ENCODE assay signal across 16 mouse cellular contexts in the genomic region with DNA sequence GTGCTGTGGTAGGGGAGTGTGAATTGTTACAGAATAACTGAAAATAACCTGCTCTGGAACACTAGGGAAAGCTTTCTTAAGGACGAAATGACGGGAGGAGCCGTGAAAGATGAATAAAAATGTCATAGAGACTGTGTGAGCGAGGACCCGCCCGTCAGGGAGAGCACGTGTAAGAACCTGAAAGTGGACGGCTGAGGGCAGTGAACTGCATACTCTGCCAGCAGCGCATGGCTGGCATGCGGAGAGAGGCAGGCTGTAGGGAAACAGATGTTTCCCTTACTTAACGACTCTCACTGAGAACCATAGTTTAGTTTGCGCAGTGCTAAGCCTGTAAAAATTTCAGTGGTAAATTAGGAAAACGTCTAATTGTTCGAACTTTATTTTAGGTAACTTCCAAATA. TPM values are rescaled to one million over a fixed set of nuclear protein-coding genes. Genes with fewer than 3 reads are reported as not detected.
DNase-seq lines count a peak whose midpoint lies in the region; ATAC-seq and TF ChIP-seq lines count a peak whose summit lies in the region.
"Had no signal": no experiment of that assay in that cellular context is flagged by ENCODE, and none has a peak within 500 bp of the region (broad histone marks: within the 10 kb centered on the region; RNA-seq: fewer than 3 reads in every experiment).

No protein-coding gene starts in this region.

- no peak overlapping the region for H3K4me3 ChIP-seq in testis, adult 2 months (ENCODE audit: control insufficient read depth, low read depth, low read length)
- no peak overlapping the region for H3K4me3 ChIP-seq in left cerebral cortex, adult 2 months
- no peak overlapping the region for H3K4me3 ChIP-seq in hindbrain, embryonic 11.5 days (ENCODE audit: low read depth, low read length)
- H3K4me3 ChIP-seq: liver, embryonic 13.5 days; midbrain, embryonic 15.5 days had no signal

- DNase-seq in adrenal gland, postnatal 14 days, result peak; percentile 17
- no peak for DNase-seq in adrenal gland, postnatal 4 days (ENCODE audit: low spot score in 2 of 2)
- peak; percentile 39 for DNase-seq in kidney, postnatal 10 days
- no peak for DNase-seq in kidney, postnatal 14 days
- no peak for DNase-seq in testis, postnatal 10 days (ENCODE audit: low spot score)
- no peak for DNase-seq in left cerebral cortex, adult 2 months (ENCODE audit: extremely low spot score in 1 of 2, low spot score in 2 of 2)
- no peak for DNase-seq in hindbrain, embryonic 11.5 days (ENCODE audit: low spot score)
- DNase-seq: adrenal gland, adult 2 months; cerebellum, postnatal 36 days; heart, adult 18-20 months; heart, postnatal 14 days; layer of hippocampus, adult 9-11 months; liver, embryonic 13.5 days; spleen, adult 18-20 months had no signal

- WGBS in hindbrain, embryonic 11.5 days, result 65% methylated on average over 14 of the region's 14 CpGs

- H3K4me1 ChIP-seq in testis, adult 2 months (ENCODE audit: control insufficient read depth, insufficient read depth, low read length), result no peaks in the 10 kb centered on the region
- H3K4me1 ChIP-seq in hindbrain, embryonic 11.5 days (replicated peaks; ENCODE audit: control insufficient read depth, insufficient read depth, low read length), result no peaks in the 10 kb centered on the region
- H3K4me1 ChIP-seq: midbrain, embryonic 15.5 days had no signal

- no peak overlapping the region for H3K9ac ChIP-seq in hindbrain, embryonic 11.5 days (ENCODE audit: low read depth, low read length)
- H3K9ac ChIP-seq: liver, embryonic 13.5 days; midbrain, embryonic 15.5 days had no signal

- H3K27me3 ChIP-seq in testis, adult 2 months (ENCODE audit: control insufficient read depth, insufficient read depth, low read length), result no peaks in the 10 kb centered on the region
- no peaks in the 10 kb centered on the region for H3K27me3 ChIP-seq in hindbrain, embryonic 11.5 days (ENCODE audit: control insufficient read depth, insufficient read depth, low read length)
- H3K27me3 ChIP-seq: liver, embryonic 13.5 days; midbrain, embryonic 15.5 days had no signal

- ATAC-seq in hindbrain, embryonic 11.5 days (ENCODE audit: low FRiP score), result no peak
- ATAC-seq: midbrain, embryonic 15.5 days had no signal

- no peak overlapping the region for H3K4me2 ChIP-seq in hindbrain, embryonic 11.5 days (replicated peaks; ENCODE audit: low read depth, low read length)
- H3K4me2 ChIP-seq: liver, embryonic 13.5 days; midbrain, embryonic 15.5 days had no signal

- no peak for TF ChIP-seq CTCF in testis, adult 2 months (IDR thresholded peaks at IDR 0.05; ENCODE audit: control insufficient read depth, insufficient read depth, insufficient replicate concordance, low read depth, low read length)
- TF ChIP-seq CTCF in left cerebral cortex, adult 2 months (IDR thresholded peaks at IDR 0.05), result no peak

- intact Hi-C loops in left cerebral cortex, adult 2 months (cut with DNase I), result no loop called here

- H3K9me3 ChIP-seq in hindbrain, embryonic 11.5 days (ENCODE audit: control insufficient read depth, low read length), result no peaks in the 10 kb centered on the region
- H3K9me3 ChIP-seq: liver, embryonic 13.5 days; midbrain, embryonic 15.5 days had no signal

- peak overlapping the region; percentile 12; the same call in 1 of the 2 replicates for H3K27ac ChIP-seq in testis, adult 2 months (ENCODE audit: control insufficient read depth, insufficient read depth, low read depth, low read length)
- H3K27ac ChIP-seq in left cerebral cortex, adult 2 months, result no peak overlapping the region
- H3K27ac ChIP-seq in hindbrain, embryonic 11.5 days (ENCODE audit: low read depth, low read length), result no peak overlapping the region
- H3K27ac ChIP-seq: liver, embryonic 13.5 days; midbrain, embryonic 15.5 days had no signal

- TF ChIP-seq POLR2A in testis, adult 2 months (IDR thresholded peaks at IDR 0.05; ENCODE audit: control insufficient read depth, low read depth, low read length), result no peak

- no peaks in the 10 kb centered on the region for H3K36me3 ChIP-seq in testis, adult 2 months (ENCODE audit: control insufficient read depth, insufficient read depth, low read length)
- no peaks in the 10 kb centered on the region for H3K36me3 ChIP-seq in hindbrain, embryonic 11.5 days (ENCODE audit: control insufficient read depth, insufficient read depth, low read length)
- H3K36me3 ChIP-seq: midbrain, embryonic 15.5 days had no signal

RNA-seq across cellular contexts. Expression of a gene that starts 35.0 kb away (rescaled TPM):
- 22.5 and 26.9 TPM in 2 replicates for total RNA-seq in adrenal gland, postnatal 14 days (2021)
- total RNA-seq in adrenal gland, postnatal 4 days (2021), result 10 to 100 TPM; 21.3 to 22.3 TPM
- polyA plus RNA-seq in testis, adult 2 months (2012; rRNA removed), result 2.4 and 3.3 TPM in 2 replicates
- 10 to 100 TPM; 40.3 to 43.4 TPM for total RNA-seq in left cerebral cortex, adult 2 months (2021)
- polyA plus RNA-seq in hindbrain, embryonic 11.5 days (2014; fragmentation: Nextera tagmentation; extraction: Ambion mirVana), result 10.1 and 11.0 TPM in 2 replicates

Comparison
In these comparisons a context has a peak if more than half of its experiments do, and no peak if none do; other contexts are left out.
1. DNase-seq: peak in adrenal gland, postnatal 14 days (single experiment) and kidney, postnatal 10 days (single experiment); none in adrenal gland, postnatal 4 days (0 of 2), kidney, postnatal 14 days (single experiment), testis, postnatal 10 days (single experiment), left cerebral cortex, adult 2 months (0 of 2) and hindbrain, embryonic 11.5 days (single experiment).